Mouse (Mus musculus) central nervous system, embryonic 18 days (tissue): ENCODE results near the gene Man2b2. TPM values are rescaled to one million over a fixed set of nuclear protein-coding genes. Genes with fewer than 3 reads are reported as not detected.

Source experiments
- polyA plus RNA-seq: library from polyadenylated mRNA; depleted of rRNA; stranded (reverse); fragments of >200 nt; gene quantifications from 2 replicates; pipeline ENCODE4 v1.2.3, GENCODE M21; 2012; rRNA removed

The Man2b2 gene
- 10.7 and 12.1 TPM in 2 replicates for polyA plus RNA-seq

DNA sequence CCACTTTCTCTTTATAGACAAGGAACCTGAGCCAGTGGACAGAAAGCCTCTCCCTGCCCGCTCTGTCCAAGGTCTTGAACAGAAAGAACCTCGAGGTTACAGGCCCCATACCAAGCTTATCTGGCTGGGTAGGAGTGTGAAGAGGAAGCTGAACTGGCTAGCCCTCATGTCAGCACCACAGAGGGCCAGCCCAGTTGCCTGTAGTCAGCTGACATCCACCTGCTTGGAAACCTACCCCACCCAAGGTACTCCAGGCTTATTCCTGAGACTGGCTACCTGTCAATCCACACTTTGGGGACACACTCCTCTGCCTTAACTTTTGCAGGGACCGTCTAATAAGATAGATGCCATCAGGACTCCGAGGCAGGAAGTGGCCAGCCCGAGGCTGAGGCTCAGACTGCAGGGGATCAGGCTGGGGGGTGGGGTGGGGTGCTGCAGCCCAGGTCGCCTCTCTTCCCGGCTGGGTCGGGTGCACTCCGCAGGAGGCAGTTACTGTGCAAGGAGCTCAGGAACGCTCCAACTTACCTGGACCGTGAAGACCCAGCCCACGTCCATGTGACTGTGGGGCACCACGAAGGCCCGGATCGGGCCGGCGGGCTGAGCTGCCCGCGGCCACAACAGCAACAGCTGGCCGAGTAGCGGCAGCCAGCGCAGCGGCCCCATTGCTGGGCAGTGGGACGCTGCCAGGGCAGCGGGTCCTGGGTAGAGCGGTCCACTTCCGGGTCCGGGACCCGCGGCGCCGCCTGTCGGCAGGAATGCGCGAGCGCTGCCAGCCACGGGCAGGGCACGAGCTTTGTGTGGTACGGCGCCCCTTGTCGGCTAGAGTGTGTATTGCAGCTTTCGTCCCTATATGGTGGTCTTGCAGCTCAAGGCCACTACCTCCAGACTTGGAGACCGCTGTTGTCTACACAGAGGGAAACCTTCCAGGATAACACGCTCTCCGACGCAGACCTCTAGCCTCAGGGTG is at the start of gene Man2b2:
Gene Man2b2, minus strand, starts transcription at position 741 of the 967 bp plus-strand sequence.

DNA sequence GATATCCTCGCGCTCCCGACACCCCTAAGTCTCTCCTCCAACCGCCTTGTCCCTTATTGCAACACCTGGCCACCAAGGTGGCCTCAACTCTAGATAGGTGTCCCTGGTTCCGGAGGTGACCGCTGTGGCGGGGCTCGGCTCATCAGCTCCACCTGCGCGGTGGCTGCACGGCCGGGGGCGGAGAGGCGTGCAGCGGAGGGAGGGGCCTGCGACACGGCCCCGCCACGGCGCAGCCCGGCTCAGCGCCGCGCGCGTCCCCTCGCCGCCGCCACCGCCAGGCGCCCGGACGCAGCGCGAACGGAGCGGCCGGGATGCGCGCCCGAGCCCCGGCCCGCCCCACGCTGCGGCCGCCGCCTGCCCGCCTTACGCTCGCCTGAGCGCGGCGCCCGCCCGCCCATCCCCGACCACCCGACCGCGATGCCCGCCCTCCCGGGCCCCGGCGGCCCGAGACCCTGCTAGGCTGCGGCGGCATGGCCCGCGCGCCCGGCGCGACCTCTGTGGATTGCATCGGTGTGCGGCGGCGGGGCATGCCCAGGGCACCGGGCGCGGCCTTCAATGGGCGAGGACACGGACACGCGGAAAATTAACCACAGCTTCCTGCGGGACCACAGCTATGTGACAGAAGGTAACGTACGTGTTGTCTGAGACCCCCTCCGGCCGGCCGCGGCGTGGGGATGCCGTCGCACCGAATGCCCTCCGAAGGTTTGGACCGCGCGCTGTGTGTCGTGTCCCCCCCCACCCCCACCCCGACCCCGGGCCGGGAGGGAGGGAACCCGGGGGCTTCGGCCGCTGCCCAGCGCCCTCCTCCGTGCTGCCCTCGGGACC is 38.0 kb upstream of the Man2b2 start, which contains the start of gene Ppp2r2c:
Gene Ppp2r2c, plus strand, starts transcription at position 248 of the 825 bp plus-strand sequence.

DNA sequence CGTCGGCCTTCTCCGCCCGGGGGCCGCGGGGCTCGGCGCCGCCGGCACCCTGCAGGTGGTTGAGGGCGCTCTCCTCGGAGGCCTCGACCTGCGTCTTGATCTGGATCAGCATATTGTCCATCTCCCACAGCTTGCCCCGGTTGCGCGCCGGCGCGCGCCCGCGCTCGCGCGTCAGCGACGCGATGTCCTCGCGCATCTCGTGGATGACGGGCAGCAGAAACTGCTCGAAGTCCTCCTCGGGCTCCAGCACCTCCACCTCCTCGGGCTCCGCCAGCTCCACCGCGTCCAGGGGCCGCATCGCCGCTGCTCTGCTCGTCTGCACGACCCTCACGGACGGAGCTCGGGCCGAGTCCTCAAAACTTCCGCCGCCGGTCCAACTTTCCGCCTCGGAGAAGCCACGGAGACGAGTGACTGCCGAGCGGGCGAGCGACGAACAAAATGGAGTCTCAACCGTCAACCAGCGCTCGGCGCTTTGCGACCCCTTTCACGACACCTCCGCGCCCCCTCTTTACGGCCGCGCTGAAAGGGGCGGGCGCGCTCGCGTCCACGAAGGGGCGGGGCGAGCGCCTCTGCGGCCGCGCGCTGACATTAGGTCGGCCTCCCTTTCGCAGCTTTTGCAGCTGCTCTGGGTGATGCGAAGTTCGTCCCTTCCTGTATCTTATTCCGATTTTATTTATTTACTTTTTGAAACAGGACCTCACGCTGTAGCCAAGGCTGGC is 34.0 kb downstream of the Man2b2 start, which contains the start of gene Mrfap1:
Gene Mrfap1, minus strand, starts transcription at position 477 of the 719 bp plus-strand sequence.

Other genes with a start within 250 kb of the Man2b2 start
- 108 and 114 TPM in 2 replicates for gene Tbc1d14, start 237.4 kb downstream of the Man2b2 start, polyA plus RNA-seq
- gene D5Ertd579e, start 134.6 kb downstream of the Man2b2 start, polyA plus RNA-seq = 40.5 and 43.5 TPM in 2 replicates
- gene Bloc1s4, start 82.0 kb downstream of the Man2b2 start, polyA plus RNA-seq = 28.7 and 31.9 TPM in 2 replicates
- 197 and 202 TPM in 2 replicates for gene Mrfap1, start 33.9 kb downstream of the Man2b2 start, polyA plus RNA-seq
- 132 and 135 TPM in 2 replicates for gene Ppp2r2c, start 37.9 kb upstream of the Man2b2 start, polyA plus RNA-seq
- gene Wfs1, start 158.6 kb upstream of the Man2b2 start, polyA plus RNA-seq = 6.4 and 9.6 TPM in 2 replicates